14 mouse cellular contexts compared by ENCODE assay signal in genomic region chr1:45031436-45032027, GRCm38 (mm10).
A peak's percentile ranks its signal among the peaks of the same experiment; 100 is the strongest.
DNase-seq lines count a peak whose midpoint lies in the region; ATAC-seq and TF ChIP-seq lines count a peak whose summit lies in the region.
"Had no signal": no experiment of that assay in that cellular context is flagged by ENCODE, and none has a peak within 500 bp of the region (broad histone marks: within the 10 kb centered on the region; RNA-seq: fewer than 3 reads in every experiment).

No protein-coding gene starts in this region.

- H3K4me1 ChIP-seq in midbrain, embryonic 11.5 days (ENCODE audit: control insufficient read depth, insufficient read depth, low read length): no peaks in the 10 kb centered on the region
- no peaks in the 10 kb centered on the region for H3K4me1 ChIP-seq in midbrain, embryonic 15.5 days
- H3K4me1 ChIP-seq in intestine, embryonic 15.5 days (replicated peaks): no peaks in the 10 kb centered on the region
- H3K4me1 ChIP-seq in stomach, embryonic 16.5 days (ENCODE audit: control insufficient read depth, insufficient read depth, low read length): no peaks in the 10 kb centered on the region
- H3K4me1 ChIP-seq: liver, embryonic 13.5 days had no signal

- no peaks in the 10 kb centered on the region for H3K27me3 ChIP-seq in midbrain, embryonic 11.5 days (ENCODE audit: control insufficient read depth, insufficient read depth, low read length)
- H3K27me3 ChIP-seq in midbrain, embryonic 15.5 days (replicated peaks): no peaks in the 10 kb centered on the region
- no peaks in the 10 kb centered on the region for H3K27me3 ChIP-seq in intestine, embryonic 15.5 days (replicated peaks)
- H3K27me3 ChIP-seq in stomach, embryonic 16.5 days (ENCODE audit: control insufficient read depth, insufficient read depth, low read length): no peaks in the 10 kb centered on the region
- H3K27me3 ChIP-seq: liver, embryonic 13.5 days had no signal

- ATAC-seq in midbrain, embryonic 11.5 days (ENCODE audit: low FRiP score): no peak
- ATAC-seq in midbrain, embryonic 15.5 days (replicated peaks): no peak
- 0 out of 2 replicates have a peak, but pooled peaks have one; percentile 36 for ATAC-seq in intestine, embryonic 15.5 days
- no peak for ATAC-seq in stomach, embryonic 16.5 days (ENCODE audit: insufficient read depth, low FRiP score)
- no peak for ATAC-seq in CD4-positive, CD25-positive, alpha-beta regulatory T cell, adult 4 months
- ATAC-seq: Patski had no signal

- peak; percentile 14 for DNase-seq in gastrocnemius, adult 2 months
- no peak for DNase-seq in gastrocnemius, adult 8-10 months (ENCODE audit: low spot score in 2 of 2)
- peak; percentile 70 for DNase-seq in midbrain, embryonic 11.5 days (ENCODE audit: low spot score, missing footprints)
- no peak for DNase-seq in adrenal gland, adult 2 months
- DNase-seq: adrenal gland, postnatal 14 days; cerebellum, adult 18-20 months; gastrocnemius, postnatal 14 days; liver, embryonic 13.5 days; thymus, adult 18-20 months had no signal

- no peaks in the 10 kb centered on the region for H3K36me3 ChIP-seq in midbrain, embryonic 11.5 days (ENCODE audit: control insufficient read depth, insufficient read depth, low read length)
- no peaks in the 10 kb centered on the region for H3K36me3 ChIP-seq in midbrain, embryonic 15.5 days (replicated peaks)
- H3K36me3 ChIP-seq in intestine, embryonic 15.5 days: no peaks in the 10 kb centered on the region
- no peaks in the 10 kb centered on the region for H3K36me3 ChIP-seq in stomach, embryonic 16.5 days (ENCODE audit: control insufficient read depth, insufficient read depth, low read length)
- H3K36me3 ChIP-seq: liver, embryonic 13.5 days had no signal

- H3K4me2 ChIP-seq in midbrain, embryonic 11.5 days: no peak overlapping the region
- H3K4me2 ChIP-seq in midbrain, embryonic 15.5 days: no peak overlapping the region
- no peak overlapping the region for H3K4me2 ChIP-seq in intestine, embryonic 15.5 days (replicated peaks)
- no peak overlapping the region for H3K4me2 ChIP-seq in stomach, embryonic 16.5 days (ENCODE audit: low read depth, low read length)
- H3K4me2 ChIP-seq: liver, embryonic 13.5 days had no signal

- H3K27ac ChIP-seq in gastrocnemius, adult 2 months: peak overlapping the region; percentile 51; the same call in 1 of the 2 replicates
- H3K27ac ChIP-seq in midbrain, embryonic 11.5 days (ENCODE audit: low read depth, low read length): no peak overlapping the region
- no peak overlapping the region for H3K27ac ChIP-seq in midbrain, embryonic 15.5 days
- no peak overlapping the region for H3K27ac ChIP-seq in intestine, embryonic 15.5 days
- H3K27ac ChIP-seq in stomach, embryonic 16.5 days (ENCODE audit: low read length): peak overlapping the region; percentile 50
- H3K27ac ChIP-seq: liver, embryonic 13.5 days had no signal

- TF ChIP-seq CTCF in gastrocnemius, adult 2 months (IDR thresholded peaks at IDR 0.05): no peak

- H3K9ac ChIP-seq in midbrain, embryonic 11.5 days (ENCODE audit: low read length): no peak overlapping the region
- H3K9ac ChIP-seq in midbrain, embryonic 15.5 days: no peak overlapping the region
- H3K9ac ChIP-seq in intestine, embryonic 15.5 days: no peak overlapping the region
- H3K9ac ChIP-seq in stomach, embryonic 16.5 days (ENCODE audit: low read length): no peak overlapping the region
- H3K9ac ChIP-seq: liver, embryonic 13.5 days had no signal

- H3K9me3 ChIP-seq in midbrain, embryonic 11.5 days (ENCODE audit: control insufficient read depth, low read length): no peaks in the 10 kb centered on the region
- H3K9me3 ChIP-seq in midbrain, embryonic 15.5 days: no peaks in the 10 kb centered on the region
- no peaks in the 10 kb centered on the region for H3K9me3 ChIP-seq in intestine, embryonic 15.5 days
- H3K9me3 ChIP-seq in stomach, embryonic 16.5 days (replicated peaks; ENCODE audit: control insufficient read depth, low read length): no peaks in the 10 kb centered on the region
- H3K9me3 ChIP-seq: liver, embryonic 13.5 days had no signal

- H3K4me3 ChIP-seq in gastrocnemius, adult 2 months: no peak overlapping the region
- H3K4me3 ChIP-seq in midbrain, embryonic 11.5 days (ENCODE audit: low read depth, low read length): no peak overlapping the region
- H3K4me3 ChIP-seq in midbrain, embryonic 15.5 days: no peak overlapping the region
- H3K4me3 ChIP-seq in intestine, embryonic 15.5 days (replicated peaks): no peak overlapping the region
- no peak overlapping the region for H3K4me3 ChIP-seq in stomach, embryonic 16.5 days (replicated peaks; ENCODE audit: low read length)
- H3K4me3 ChIP-seq: liver, embryonic 13.5 days had no signal

- intact Hi-C loops in gastrocnemius, adult 2 months (cut with DNase I): no loop called here

- WGBS in midbrain, embryonic 11.5 days: 67% methylated on average over 4 of the region's 4 CpGs
- WGBS in midbrain, embryonic 15.5 days: 66% methylated on average over 4 of the region's 4 CpGs
- WGBS in intestine, embryonic 15.5 days: 49% methylated on average over 4 of the region's 4 CpGs
- 44% methylated on average over 4 of the region's 4 CpGs for WGBS in stomach, embryonic 16.5 days

Comparison
In these comparisons a context has a peak if more than half of its experiments do, and no peak if none do; other contexts are left out.
1. DNase-seq: peak in gastrocnemius, adult 2 months (single experiment) and midbrain, embryonic 11.5 days (single experiment); none in gastrocnemius, adult 8-10 months (0 of 2) and adrenal gland, adult 2 months (single experiment).
2. H3K27ac ChIP-seq: peak in gastrocnemius, adult 2 months (single experiment) and stomach, embryonic 16.5 days (single experiment); none in midbrain, embryonic 11.5 days (single experiment), midbrain, embryonic 15.5 days (single experiment) and intestine, embryonic 15.5 days (single experiment).